Mouse (Mus musculus): Measurements from ENCODE around the gene Ciz1.

- TF ChIP-seq POLR2A (IDR thresholded peaks at IDR 0.05; ENCODE audit: extremely low read depth, insufficient read depth, low read length): no peak
- no peak for TF ChIP-seq CTCF (IDR thresholded peaks at IDR 0.05; ENCODE audit: extremely low read depth, insufficient read depth, low read length)
Observed at GRCm38 (mm10) chr2:32427720-32428119, 75.6 kb downstream of the Ciz1 start.
